Mouse (Mus musculus) frontal cortex, postnatal 10 days (tissue): Measurements from ENCODE around the gene Gm20605.

Experiments used
- DNase-seq, 2 experiments: peaks; one replicate each; pipeline ENCODE4 v3.0.0; 2022; ENCODE audit warnings: low spot score in 2 of 2, mixed read lengths in 1 of 2

Gene Gm20605

GRCm38 (mm10) chr5:137628498-137629305 lies at the start of gene Gm20605, which contains the start of the genes Fbxo24 and Lrch4:
Gene Gm20605, plus strand, starts transcription at chr5:137629175.
Gene Fbxo24, minus strand, starts transcription at chr5:137629002.
Gene Lrch4, plus strand, starts transcription at chr5:137629121.
- DNase-seq = peak; percentile 99 to 100

GRCm38 (mm10) chr5:137580246-137580645 lies 48.7 kb upstream of the Gm20605 start:
- no peak for DNase-seq

GRCm38 (mm10) chr5:137582702-137583101 lies 46.3 kb upstream of the Gm20605 start:
- no peak for DNase-seq

GRCm38 (mm10) chr5:137583670-137584169 lies 45.3 kb upstream of the Gm20605 start:
- peak; percentile 57 to 68 for DNase-seq

GRCm38 (mm10) chr5:137584976-137585375 lies 44.0 kb upstream of the Gm20605 start:
- peak in 1 of 2 experiments; percentile 52 for DNase-seq

GRCm38 (mm10) chr5:137590507-137590906 lies 38.5 kb upstream of the Gm20605 start:
- no peak for DNase-seq

GRCm38 (mm10) chr5:137595921-137596320 lies 33.1 kb upstream of the Gm20605 start:
- DNase-seq = no peak

GRCm38 (mm10) chr5:137596601-137597261 lies 32.2 kb upstream of the Gm20605 start:
- DNase-seq = no peak

GRCm38 (mm10) chr5:137597625-137598024 lies 31.4 kb upstream of the Gm20605 start:
- DNase-seq = no peak

GRCm38 (mm10) chr5:137598100-137598826 lies 30.7 kb upstream of the Gm20605 start:
- DNase-seq = no peak

- DNase-seq = no peak
These were observed 29.4 kb upstream of the Gm20605 start for GRCm38 (mm10) chr5:137599600-137599999.

- DNase-seq = peak in 1 of 2 experiments; percentile 48
These were observed 28.7 kb upstream of the Gm20605 start for GRCm38 (mm10) chr5:137600281-137600618.

- DNase-seq = peak; percentile 89 to 94
These were observed 28.2 kb upstream of the Gm20605 start, which contains the start of gene Mospd3 for GRCm38 (mm10) chr5:137600619-137601364. Gene Mospd3, minus strand, starts transcription at chr5:137601058.

GRCm38 (mm10) chr5:137601365-137601729 lies 27.6 kb upstream of the Gm20605 start:
- no peak for DNase-seq

- no peak for DNase-seq
These were observed 20.9 kb upstream of the Gm20605 start for GRCm38 (mm10) chr5:137607860-137608653.

- DNase-seq = no peak
These were observed 20.3 kb upstream of the Gm20605 start for GRCm38 (mm10) chr5:137608654-137609190.

GRCm38 (mm10) chr5:137609292-137609691 lies 19.7 kb upstream of the Gm20605 start:
- no peak for DNase-seq

- no peak for DNase-seq
These were observed 18.9 kb upstream of the Gm20605 start for GRCm38 (mm10) chr5:137610056-137610455.

GRCm38 (mm10) chr5:137610548-137611244 lies 18.3 kb upstream of the Gm20605 start:
- no peak for DNase-seq

- DNase-seq = no peak
These were observed 17.8 kb upstream of the Gm20605 start for GRCm38 (mm10) chr5:137611245-137611602.
